Mouse (Mus musculus) cerebellum, adult 2 months (tissue): ENCODE measurements around the gene Mrps16.

ENCODE experiments used
- CTCF ChIP-seq: fragments of 200-500 bp; IDR thresholded peaks from 2 replicates; pipeline ENCODE4 v1.5.1; 2011; ENCODE audit warnings: low read depth, mild to moderate bottlenecking, control low read depth, low read length, moderate library complexity, borderline replicate concordance; ENCODE audit not compliant: insufficient read depth
- POLR2A ChIP-seq: fragments of 200-500 bp; IDR thresholded peaks from 2 replicates; pipeline ENCODE4 v1.6.1; 2011; ENCODE audit warnings: low read length, control low read depth, borderline replicate concordance; ENCODE audit not compliant: insufficient read depth

DNA sequence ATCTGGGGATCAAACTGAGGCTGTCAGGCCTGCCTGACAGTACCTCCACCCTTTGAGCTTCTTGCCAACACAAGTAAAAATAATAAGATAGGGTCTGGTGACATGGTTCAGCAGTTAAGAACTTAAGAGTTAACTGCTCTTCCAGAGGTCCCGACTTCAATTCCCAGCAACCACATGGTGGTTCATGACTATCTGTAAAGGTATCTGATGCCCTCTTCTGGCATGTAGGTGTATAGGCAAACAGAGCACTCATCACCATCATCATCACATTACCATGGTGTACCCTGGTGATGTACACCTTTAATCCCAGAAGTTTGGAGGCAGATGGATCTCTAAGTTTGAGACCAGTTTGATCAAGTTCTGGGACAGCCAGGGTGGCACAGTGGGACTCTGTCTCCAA is 35.2 kb upstream of the Mrps16 start:
- TF ChIP-seq CTCF (no peak), POLR2A (no peak)
